8 mouse cellular contexts compared by ENCODE assay signal in genomic region chr11:89546164-89546563, GRCm38 (mm10).
DNase-seq lines count a peak whose midpoint lies in the region; ATAC-seq and TF ChIP-seq lines count a peak whose summit lies in the region.

No protein-coding gene starts in this region.

- peaks cover 30% of the 10 kb centered on the region for H3K4me1 ChIP-seq in forebrain, embryonic 10.5 days
- H3K4me1 ChIP-seq in kidney, embryonic 14.5 days (ENCODE audit: control insufficient read depth, insufficient read depth, low read length), result peaks cover 7% of the 10 kb centered on the region; the same call in 1 of the 2 replicates
- peaks cover 10% of the 10 kb centered on the region; the same call in 1 of the 2 replicates for H3K4me1 ChIP-seq in limb, embryonic 14.5 days (ENCODE audit: control insufficient read depth, insufficient read depth, low read length)

- peak; percentile 8 for DNase-seq in heart, adult 8-10 months (ENCODE audit: low spot score)
- DNase-seq in heart, postnatal 25 days (ENCODE audit: low spot score), result no peak
- peak; percentile 79 for DNase-seq in ZHBTc4 (ENCODE audit: low read depth, low spot score)
- DNase-seq in forebrain, embryonic 10.5 days (ENCODE audit: extremely low spot score, low spot score), result peak; percentile 42
- peak; percentile 78 for DNase-seq in limb, embryonic 14.5 days (ENCODE audit: low spot score)
- peak; percentile 29 for DNase-seq in skeletal muscle tissue, adult 2 months (ENCODE audit: low read depth, low spot score)
- DNase-seq in urinary bladder, postnatal 4 days (ENCODE audit: low spot score in 2 of 2), result no peak

- H3K36me3 ChIP-seq in forebrain, embryonic 10.5 days (replicated peaks), result 0 out of 2 replicates have a peak, but pooled peaks cover 3% of the 10 kb centered on the region
- no peaks in the 10 kb centered on the region for H3K36me3 ChIP-seq in kidney, embryonic 14.5 days (ENCODE audit: control insufficient read depth, insufficient read depth, low read length)
- no peaks in the 10 kb centered on the region for H3K36me3 ChIP-seq in limb, embryonic 14.5 days (ENCODE audit: control insufficient read depth, insufficient read depth, low read length)

- H3K27ac ChIP-seq in forebrain, embryonic 10.5 days, result peak overlapping the region; percentile 85
- H3K27ac ChIP-seq in kidney, embryonic 14.5 days (ENCODE audit: low read depth, low read length), result no peak overlapping the region
- no peak overlapping the region for H3K27ac ChIP-seq in limb, embryonic 14.5 days (replicated peaks; ENCODE audit: low read depth, low read length)

- no peak overlapping the region for H3K9ac ChIP-seq in kidney, embryonic 14.5 days (ENCODE audit: low read depth, low read length)
- no peak overlapping the region for H3K9ac ChIP-seq in limb, embryonic 14.5 days (ENCODE audit: low read depth, low read length, severe bottlenecking)

- TF ChIP-seq POLR2A in limb, embryonic 14.5 days (IDR thresholded peaks at IDR 0.05; ENCODE audit: borderline replicate concordance, extremely low read depth, insufficient read depth, insufficient read length), result no peak

- H3K4me3 ChIP-seq in forebrain, embryonic 10.5 days, result no peak overlapping the region
- H3K4me3 ChIP-seq in kidney, embryonic 14.5 days (ENCODE audit: low read length), result no peak overlapping the region
- H3K4me3 ChIP-seq in limb, embryonic 14.5 days (replicated peaks; ENCODE audit: low read length), result no peak overlapping the region

- no peak overlapping the region for H3K4me2 ChIP-seq in kidney, embryonic 14.5 days (replicated peaks; ENCODE audit: low read depth, low read length)
- H3K4me2 ChIP-seq in limb, embryonic 14.5 days (replicated peaks; ENCODE audit: low read depth, low read length, severe bottlenecking), result no peak overlapping the region

- peak; percentile 68; the same call in 1 of the 2 replicates for ATAC-seq in kidney, embryonic 14.5 days (ENCODE audit: low FRiP score, low TSS enrichment)
- peak; percentile 57 for ATAC-seq in limb, embryonic 14.5 days (ENCODE audit: low FRiP score, low read depth)

- intact Hi-C loops in heart, postnatal 25 days (cut with DNase I), result loop anchor here (10.0 kb wide), 1 partner anchor 179 kb away; no protein-coding TSS in a partner anchor

- peaks cover 9% of the 10 kb centered on the region for H3K9me3 ChIP-seq in forebrain, embryonic 10.5 days
- 0 out of 2 replicates have a peak, but pooled peaks cover 4% of the 10 kb centered on the region for H3K9me3 ChIP-seq in kidney, embryonic 14.5 days (ENCODE audit: control insufficient read depth, low read length)
- H3K9me3 ChIP-seq in limb, embryonic 14.5 days (ENCODE audit: control insufficient read depth, low read length), result peaks cover 5% of the 10 kb centered on the region; the same call in 1 of the 2 replicates

- H3K27me3 ChIP-seq in forebrain, embryonic 10.5 days (ENCODE audit: poor library complexity, severe bottlenecking), result peaks cover 4% of the 10 kb centered on the region; the same call in 1 of the 2 replicates
- H3K27me3 ChIP-seq in kidney, embryonic 14.5 days (ENCODE audit: control insufficient read depth, insufficient read depth, low read length), result no peaks in the 10 kb centered on the region; the same call in 1 of the 2 replicates
- H3K27me3 ChIP-seq in limb, embryonic 14.5 days (ENCODE audit: control insufficient read depth, insufficient read depth, low read length), result no peaks in the 10 kb centered on the region

- WGBS in forebrain, embryonic 10.5 days, result 38% methylated on average over 7 of the region's 7 CpGs
- 37% methylated on average over 7 of the region's 7 CpGs for WGBS in kidney, embryonic 14.5 days
- 30% methylated on average over 7 of the region's 7 CpGs for WGBS in limb, embryonic 14.5 days

Comparison
In these comparisons a context has a peak if more than half of its experiments do, and no peak if none do; other contexts are left out.
1. DNase-seq: peak in heart, adult 8-10 months (single experiment), ZHBTc4 (single experiment), forebrain, embryonic 10.5 days (single experiment), limb, embryonic 14.5 days (single experiment) and skeletal muscle tissue, adult 2 months (single experiment); none in heart, postnatal 25 days (single experiment) and urinary bladder, postnatal 4 days (0 of 2).